Mouse (Mus musculus) granulocyte monocyte progenitor cell, adult 5-6 weeks (primary cell): ENCODE results near the gene Ulk4. TPM values are rescaled to one million over a fixed set of nuclear protein-coding genes. Genes with fewer than 3 reads are reported as not detected.

Experiments
- ATAC-seq: replicated peaks from 2 replicates; pipeline ENCODE4 v1.8.0; 2016; ENCODE audit warnings: mild to moderate bottlenecking, moderate TSS enrichment, inconsistent platforms; ENCODE audit not compliant: poor library complexity, severe bottlenecking
- total RNA-seq, 2 experiments: library from RNA; stranded (forward) in 1 of 2; stranded (reverse) in 1 of 2; fragments of 200-712, 200-1000 nt in 1 of 2; fragments of >200 nt in 1 of 2; fragmentation: Nextera tagmentation in 1 of 2; gene quantifications; 2 replicates each; pipeline ENCODE4 v1.2.3; 2014 to 2017

Ulk4 gene
- total RNA-seq, 2 experiments from 2014 or later: 2.6 TPM; not detected in 1

DNA sequence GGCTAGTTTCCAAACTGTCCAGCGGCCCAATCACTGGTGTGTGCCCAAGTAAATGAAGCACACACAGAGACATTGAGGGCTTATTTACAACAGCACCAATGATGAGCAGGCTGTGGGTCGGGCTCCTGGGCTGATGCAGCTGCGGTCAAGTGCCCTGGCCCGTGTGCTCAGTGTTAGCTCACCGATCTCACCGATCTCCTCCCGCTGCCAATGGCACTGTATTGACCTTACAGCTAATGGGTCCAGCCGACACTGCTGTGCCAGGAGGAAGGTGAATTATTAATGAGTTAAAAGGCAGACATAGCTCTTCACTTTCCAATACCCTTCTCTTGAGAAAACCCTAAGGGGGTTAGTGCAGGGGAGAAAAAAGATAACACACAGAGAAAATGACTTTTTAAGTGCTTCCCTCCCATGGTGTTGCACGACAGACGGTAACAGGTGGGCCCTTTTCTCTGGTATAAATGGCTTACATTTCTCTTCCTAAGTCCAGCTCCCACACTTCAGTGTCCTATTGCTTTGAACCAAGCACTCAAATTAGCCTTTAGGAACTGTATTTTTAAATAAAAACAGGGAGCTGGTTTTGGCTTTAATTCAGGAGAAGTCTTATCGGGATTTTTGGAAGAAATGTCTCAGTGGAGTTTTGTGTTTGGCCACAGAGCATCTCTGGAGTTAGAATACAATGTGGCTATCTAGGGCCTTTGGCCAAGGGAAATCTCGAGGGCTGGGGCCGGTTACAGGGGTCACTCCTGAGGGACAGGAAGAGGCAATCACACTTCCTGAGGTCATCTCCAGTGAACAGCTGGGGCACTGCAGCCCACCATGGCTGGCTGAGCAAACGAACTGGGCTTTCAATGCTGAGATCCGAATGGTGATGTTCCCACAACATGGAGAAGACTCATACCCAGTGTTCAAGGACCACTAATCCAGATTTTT, 282.5 kb downstream of the Ulk4 start:
- ATAC-seq: no peak

DNA sequence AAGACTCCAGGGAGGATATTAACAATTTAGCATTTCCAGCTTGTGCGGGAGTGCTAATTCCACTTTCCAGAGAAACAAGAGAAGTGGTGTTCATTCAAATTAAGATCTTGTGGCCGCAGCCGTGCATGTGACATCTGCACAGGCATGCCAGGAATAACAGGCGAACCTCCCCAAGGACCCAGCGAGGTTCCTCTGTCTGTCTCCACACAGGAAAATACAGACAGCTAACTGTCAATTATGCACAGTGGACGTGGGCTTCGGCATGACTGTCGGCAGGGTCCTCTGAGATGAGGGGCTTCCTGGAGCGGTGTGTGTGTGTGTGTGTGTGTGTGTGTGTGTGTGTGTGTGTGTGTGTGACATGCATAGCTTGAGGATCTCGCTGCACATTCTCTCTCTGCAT, 284.0 kb downstream of the Ulk4 start:
- no peak for ATAC-seq

DNA sequence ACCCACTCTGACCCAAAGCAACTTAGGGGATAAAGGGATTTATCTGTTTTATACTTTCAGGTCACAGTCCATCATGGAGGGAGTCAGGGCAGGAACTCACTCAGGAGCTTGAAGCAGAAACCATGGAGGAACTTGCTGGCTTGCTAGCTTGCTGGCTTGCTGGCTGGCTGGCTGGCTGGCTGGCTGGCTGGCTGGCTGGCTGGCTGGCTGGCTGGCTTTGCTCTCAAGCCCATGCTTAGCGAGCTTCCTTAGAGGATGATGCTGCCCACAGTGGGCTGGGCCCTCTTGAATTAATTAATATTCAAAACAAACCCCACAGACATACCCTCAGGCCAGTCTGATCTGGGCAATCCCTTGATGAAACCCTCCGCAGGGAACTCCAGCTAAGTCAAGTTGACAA, 285.2 kb downstream of the Ulk4 start:
- no peak for ATAC-seq

DNA sequence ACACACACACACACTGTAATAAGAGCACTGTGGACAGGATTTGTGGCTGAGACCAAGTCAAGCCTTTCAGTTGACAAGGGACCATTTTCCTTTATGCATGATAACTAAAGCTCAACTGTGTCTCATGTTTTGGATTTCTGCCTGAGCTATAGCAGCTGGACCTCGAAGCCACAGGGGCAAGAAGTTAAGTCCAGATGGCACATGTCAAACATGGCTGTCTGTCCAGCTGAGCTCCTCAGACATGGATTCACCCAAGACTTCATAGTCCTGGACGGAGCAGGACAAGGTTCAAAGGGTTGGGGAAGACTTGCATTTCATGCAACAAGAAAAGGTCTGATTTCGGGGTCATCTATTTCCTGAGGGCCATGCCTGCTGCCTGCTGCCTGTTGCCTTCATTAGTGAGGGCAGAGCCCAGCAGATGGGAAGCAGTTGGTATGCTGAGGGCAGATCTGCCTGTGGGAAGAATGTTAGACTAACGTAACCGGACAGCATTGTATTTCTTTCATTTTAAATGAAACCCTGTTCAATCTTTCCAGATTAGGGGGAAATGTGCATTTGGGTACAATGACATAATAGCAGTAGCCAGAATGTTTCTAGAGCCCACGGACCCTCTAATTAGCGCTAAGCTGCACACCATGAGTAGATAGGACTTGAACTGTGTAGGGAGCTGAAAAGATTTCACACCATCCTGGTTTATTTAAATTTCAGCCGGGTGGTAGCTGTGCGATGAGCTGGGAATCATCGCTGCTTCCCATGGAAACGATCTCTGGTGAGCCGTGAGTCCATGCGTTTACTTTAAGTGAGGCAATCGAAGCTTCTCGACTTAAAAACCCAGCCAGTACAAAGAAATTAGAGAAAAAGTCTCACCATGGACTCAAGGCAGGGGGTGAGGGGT, 286.9 kb downstream of the Ulk4 start:
- ATAC-seq: no peak

DNA sequence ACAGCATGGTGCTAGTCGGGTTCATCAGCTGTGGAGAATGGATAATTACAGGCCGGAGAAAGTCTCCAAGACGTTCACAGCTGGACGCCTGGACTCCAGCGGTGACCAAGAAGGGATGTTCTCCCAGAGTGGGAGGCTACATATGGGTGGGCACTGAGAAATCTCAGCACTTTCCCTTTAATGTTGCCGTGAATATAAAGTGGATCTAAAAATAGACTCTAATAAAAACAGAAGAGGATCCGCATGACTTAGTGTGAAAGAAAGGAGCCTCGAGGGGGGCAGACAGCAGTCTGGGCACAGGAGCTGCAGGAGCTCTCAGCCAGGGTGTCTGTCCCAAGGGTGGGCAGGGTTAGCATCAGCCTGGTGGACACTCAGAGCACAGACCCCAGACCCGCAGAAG, 288.9 kb downstream of the Ulk4 start:
- no peak for ATAC-seq

GRCm38 (mm10) chr9:120986994-120987393, 290.0 kb downstream of the Ulk4 start:
- ATAC-seq: no peak

GRCm38 (mm10) chr9:120986255-120986654, 290.7 kb downstream of the Ulk4 start:
- no peak for ATAC-seq

- ATAC-seq: no peak
Observed at GRCm38 (mm10) chr9:120985524-120985923, 291.5 kb downstream of the Ulk4 start.

DNA sequence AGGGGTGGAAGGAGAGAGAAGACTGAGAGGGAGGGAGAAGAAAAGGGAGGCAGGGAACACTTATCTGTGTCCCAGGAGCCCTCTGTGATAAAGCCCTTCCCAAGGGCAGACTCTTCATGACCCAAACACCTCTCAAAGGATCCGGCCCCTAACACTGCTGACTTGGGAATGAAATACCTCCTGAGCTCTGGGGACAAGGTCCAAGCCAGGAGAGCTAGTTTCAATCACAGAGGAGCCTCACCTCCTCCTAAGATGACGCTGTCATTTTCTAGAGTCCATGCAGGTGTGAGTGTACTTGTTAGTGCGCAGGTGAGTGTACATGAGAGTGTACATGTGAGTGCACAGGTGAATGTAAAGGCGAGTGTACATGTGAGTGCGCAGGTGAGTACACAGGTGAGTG, 292.0 kb downstream of the Ulk4 start:
- ATAC-seq: no peak

DNA sequence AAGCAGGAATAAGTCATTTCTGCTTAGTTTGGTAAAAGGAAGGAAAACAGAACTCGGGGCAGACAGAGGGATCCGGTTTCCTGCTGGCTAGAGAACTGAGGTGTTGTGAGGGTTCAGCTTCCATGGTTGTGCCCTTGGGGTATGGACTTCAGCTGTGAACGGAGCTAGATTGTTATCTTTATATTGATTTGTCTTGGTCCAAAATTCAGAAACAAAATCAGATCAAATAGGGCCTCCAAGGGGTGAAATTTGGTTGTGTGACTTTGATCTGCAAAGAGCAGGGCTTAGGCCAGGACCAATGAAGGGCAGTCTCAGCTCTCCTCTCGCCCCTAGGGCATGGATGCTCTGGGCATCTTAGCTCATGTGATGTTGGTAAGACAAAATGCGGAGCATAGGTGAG, 292.5 kb downstream of the Ulk4 start:
- ATAC-seq: no peak

- no peak for ATAC-seq
Observed at GRCm38 (mm10) chr9:120983849-120984248, 293.1 kb downstream of the Ulk4 start.

DNA sequence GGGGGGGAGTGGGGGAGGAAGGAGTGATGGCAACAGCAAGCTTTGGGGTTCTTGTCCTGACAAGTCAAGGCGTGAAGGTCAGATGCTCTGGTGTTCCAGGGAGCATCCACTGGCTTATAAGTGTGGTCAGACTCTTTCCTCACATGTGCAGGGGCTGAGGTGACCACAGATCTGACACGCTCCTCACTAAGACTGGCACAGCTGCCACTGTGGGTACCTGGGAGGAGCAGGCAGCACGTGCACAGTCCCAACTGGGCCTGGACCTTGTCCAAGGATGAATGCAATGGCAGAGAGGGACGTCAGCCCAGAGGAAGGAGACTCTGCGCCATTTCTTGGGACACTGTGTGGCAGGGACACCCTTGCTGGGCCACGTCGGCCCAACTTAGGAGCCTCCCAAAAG, 295.2 kb downstream of the Ulk4 start:
- 0 out of 2 replicates have a peak, but pooled peaks have one; percentile 22 for ATAC-seq

- ATAC-seq: no peak
Observed at GRCm38 (mm10) chr9:120976856-120977255, 300.1 kb downstream of the Ulk4 start.

GRCm38 (mm10) chr9:120976158-120976557, 300.8 kb downstream of the Ulk4 start:
- ATAC-seq: no peak

DNA sequence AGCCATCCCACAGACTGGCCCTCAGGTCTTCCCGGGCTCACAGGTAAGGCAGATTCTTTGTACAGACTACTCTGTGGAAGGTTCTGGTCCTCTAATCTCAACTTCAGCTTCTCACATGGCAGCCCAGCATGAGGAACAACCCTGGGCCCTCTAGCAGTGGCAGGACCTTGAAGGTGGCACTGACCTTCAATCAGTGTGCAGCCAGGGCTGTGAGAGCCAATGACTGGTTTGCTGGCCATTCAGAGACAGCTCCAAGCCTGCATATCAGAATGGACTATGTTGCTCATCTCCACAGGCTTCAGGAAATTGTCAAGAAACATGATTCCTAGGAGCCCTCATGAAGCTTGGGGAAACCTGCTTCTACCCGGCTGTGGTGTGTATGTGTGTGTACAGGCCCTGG, 302.8 kb downstream of the Ulk4 start:
- no peak for ATAC-seq

- ATAC-seq: no peak
Observed at GRCm38 (mm10) chr9:120973026-120973515, 303.9 kb downstream of the Ulk4 start.

DNA sequence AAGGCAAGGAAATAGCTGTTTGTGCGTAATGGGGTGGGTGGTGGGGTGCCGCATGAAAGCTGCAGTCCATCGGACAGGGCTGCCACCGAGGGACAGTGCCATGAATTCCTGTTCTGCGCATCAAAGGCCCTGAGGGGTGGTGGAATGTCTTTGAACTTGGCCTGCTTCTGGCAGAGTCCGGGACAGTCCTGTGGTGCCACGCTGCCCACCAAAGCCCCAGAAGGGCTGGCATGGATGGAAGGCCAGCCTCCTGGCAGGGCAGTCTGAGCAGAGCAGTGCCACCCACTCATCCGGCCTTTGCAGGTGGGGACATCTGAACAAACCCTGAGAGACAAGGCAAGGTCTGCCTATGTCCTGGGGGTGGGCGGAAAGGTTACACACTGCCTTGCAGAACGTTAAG, 312.0 kb downstream of the Ulk4 start:
- ATAC-seq: no peak

- ATAC-seq: no peak
Observed at GRCm38 (mm10) chr9:120964224-120964623, 312.8 kb downstream of the Ulk4 start.

DNA sequence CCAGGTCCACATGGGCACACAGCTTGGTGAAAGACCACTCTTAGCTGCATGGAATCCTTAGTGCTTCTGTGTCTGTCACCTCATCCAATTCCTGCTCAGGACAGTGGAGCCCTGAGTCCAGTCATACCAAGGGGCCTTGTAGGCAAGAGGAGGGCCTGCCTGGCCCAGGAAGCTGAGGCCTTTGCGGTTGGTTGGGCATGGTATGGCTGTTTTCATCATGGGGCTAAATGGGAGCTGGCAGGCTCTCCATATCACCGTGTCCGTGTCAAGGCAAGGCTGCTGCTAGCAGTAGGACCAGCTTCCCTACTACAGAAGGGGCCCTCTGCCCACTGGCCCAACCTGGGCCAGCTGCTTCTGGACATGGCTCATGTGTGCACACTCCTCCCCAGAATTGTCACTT, 313.3 kb downstream of the Ulk4 start:
- no peak for ATAC-seq

GRCm38 (mm10) chr9:120963104-120963503, 313.9 kb downstream of the Ulk4 start:
- no peak for ATAC-seq
